Comparison of ENCODE assay signal across 10 mouse cellular contexts in genomic region chr10:51235586-51236575, GRCm38 (mm10).
DNase-seq lines count a peak whose midpoint lies in the region; ATAC-seq lines count a peak whose summit lies in the region.
"Had no signal": no experiment of that assay in that cellular context is flagged by ENCODE, and none has a peak within 500 bp of the region (broad histone marks: within the 10 kb centered on the region; RNA-seq: fewer than 3 reads in every experiment).

No protein-coding gene starts in this region.

- H3K36me3 ChIP-seq in forebrain, embryonic 10.5 days (replicated peaks): no peaks in the 10 kb centered on the region
- no peaks in the 10 kb centered on the region for H3K36me3 ChIP-seq in midbrain, embryonic 14.5 days (ENCODE audit: control insufficient read depth, insufficient read depth, low read length)

- ATAC-seq in midbrain, embryonic 14.5 days (ENCODE audit: low FRiP score, low TSS enrichment): peak; percentile 90

- 31% methylated on average over 10 of the region's 10 CpGs for WGBS in forebrain, embryonic 10.5 days
- 29% methylated on average over 10 of the region's 10 CpGs for WGBS in midbrain, embryonic 14.5 days

- H3K27ac ChIP-seq in forebrain, embryonic 10.5 days: peak overlapping the region; percentile 66
- no peak overlapping the region for H3K27ac ChIP-seq in midbrain, embryonic 14.5 days (replicated peaks; ENCODE audit: low read depth, low read length)

- H3K4me1 ChIP-seq in forebrain, embryonic 10.5 days: peaks cover 23% of the 10 kb centered on the region
- no peaks in the 10 kb centered on the region; the same call in 1 of the 2 replicates for H3K4me1 ChIP-seq in midbrain, embryonic 14.5 days (ENCODE audit: control insufficient read depth, insufficient read depth, low read length)

- H3K4me2 ChIP-seq in midbrain, embryonic 14.5 days (ENCODE audit: low read length): no peak overlapping the region

- no peak overlapping the region for H3K9ac ChIP-seq in midbrain, embryonic 14.5 days (replicated peaks; ENCODE audit: low read length)

- H3K9me3 ChIP-seq in forebrain, embryonic 10.5 days: no peaks in the 10 kb centered on the region
- no peaks in the 10 kb centered on the region for H3K9me3 ChIP-seq in midbrain, embryonic 14.5 days (ENCODE audit: control insufficient read depth, low read length)

- peaks cover 25% of the 10 kb centered on the region; the same call in 1 of the 2 replicates for H3K27me3 ChIP-seq in forebrain, embryonic 10.5 days (ENCODE audit: poor library complexity, severe bottlenecking)
- H3K27me3 ChIP-seq in midbrain, embryonic 14.5 days (ENCODE audit: control insufficient read depth, insufficient read depth, low read length): no peaks in the 10 kb centered on the region

- peak; percentile 55 to 73 for DNase-seq in cerebellum, postnatal 10 days
- no peak for DNase-seq in cerebellum, adult 8-10 months
- peak; percentile 60 for DNase-seq in forebrain, embryonic 10.5 days (ENCODE audit: extremely low spot score, low spot score)
- peak; percentile 3 to 7 for DNase-seq in kidney, adult 8-10 months
- peak; percentile 71 for DNase-seq in midbrain, embryonic 14.5 days
- DNase-seq in layer of hippocampus, adult 9-11 months: no peak
- DNase-seq in right cerebral cortex, adult 2 months (ENCODE audit: low spot score in 2 of 2): no peak
- no peak for DNase-seq in lung, adult 18-20 months
- DNase-seq: lung, postnatal 4 days; thymus, postnatal 36 days had no signal

- H3K4me3 ChIP-seq in forebrain, embryonic 10.5 days: no peak overlapping the region
- H3K4me3 ChIP-seq in midbrain, embryonic 14.5 days (replicated peaks; ENCODE audit: low read depth, low read length): no peak overlapping the region

Comparison
In these comparisons a context has a peak if more than half of its experiments do, and no peak if none do; other contexts are left out.
1. DNase-seq: peak in cerebellum, postnatal 10 days (2 of 2), forebrain, embryonic 10.5 days (single experiment), kidney, adult 8-10 months (2 of 2) and midbrain, embryonic 14.5 days (single experiment); none in cerebellum, adult 8-10 months (single experiment), layer of hippocampus, adult 9-11 months (single experiment), right cerebral cortex, adult 2 months (0 of 2) and lung, adult 18-20 months (0 of 2).